Mouse (Mus musculus): Measurements from ENCODE around the gene Ldhd. TPM values are rescaled to one million over a fixed set of nuclear protein-coding genes. Genes with fewer than 3 reads are reported as not detected.
"Not testable (repeated sequence)": the region's sequence is repeated elsewhere in the genome, so short reads cannot be mapped to it uniquely, and the experiment has no call there.

Ldhd gene
- total RNA-seq (2021): 1 to 10 TPM; 9.1 to 9.3 TPM
- long read RNA-seq, experiment 1, transcript Ldhd-201 (11 exons, 2,273 nt): major isoform, 5 of 12 reads
- long read RNA-seq, experiment 1, partial matches to known transcripts: 3 of 12 reads
- long read RNA-seq, experiment 1, other reads (novel, unspliced or antisense): 1 of 12 reads
- long read RNA-seq, experiment 2, transcript Ldhd-201 (11 exons, 2,273 nt): major isoform, 5 of 10 reads
- long read RNA-seq, experiment 2, partial matches to known transcripts: 2 of 10 reads
- long read RNA-seq, experiment 2, other reads (novel, unspliced or antisense): 3 of 10 reads

DNA sequence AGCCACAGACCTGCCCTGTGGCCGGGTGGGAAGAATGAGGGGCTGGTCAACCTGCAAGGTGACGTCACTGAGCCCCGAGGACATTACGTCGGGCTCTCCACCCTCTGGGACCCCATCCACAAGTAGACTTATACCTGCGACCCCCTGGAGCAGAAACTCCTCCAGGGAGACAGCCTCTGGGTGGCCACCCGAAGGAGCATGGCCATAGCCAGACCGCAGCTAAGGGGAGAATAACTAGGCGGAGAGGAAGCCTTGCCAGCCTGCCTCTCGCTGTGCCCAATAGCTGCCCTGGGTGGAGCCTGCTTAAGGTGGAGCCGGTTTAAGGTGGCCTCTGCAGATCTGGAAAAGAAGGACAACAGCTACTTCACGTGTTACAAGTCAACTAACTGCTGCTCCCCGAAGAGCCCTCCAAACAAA, at the start of gene Ldhd:
Ldhd (minus strand) TSS at position 270 of the 417 bp plus-strand sequence.
- DNase-seq (ENCODE audit: low spot score in 2 of 2): peak; percentile 51 to 60

DNA sequence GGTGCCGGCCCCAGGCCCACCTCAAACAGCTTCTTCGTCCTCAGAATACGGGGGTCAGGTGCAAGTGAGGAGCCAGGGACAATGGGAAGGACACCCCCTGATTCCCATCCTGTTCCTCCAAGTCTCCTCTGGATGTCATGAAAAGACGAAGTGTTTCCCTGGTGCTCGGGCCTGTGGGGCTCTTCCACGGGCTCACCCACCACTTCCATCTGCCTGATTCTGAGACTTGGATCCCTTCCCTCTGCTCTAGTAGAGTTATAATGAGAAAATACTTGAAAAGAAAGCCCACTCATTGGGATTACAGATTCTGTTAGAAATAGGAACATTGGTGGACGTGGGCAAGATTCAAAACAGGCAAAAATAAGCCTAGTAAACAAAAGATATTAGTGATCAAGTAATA, 48.7 kb upstream of the Ldhd start:
- peak; percentile 35 to 52 for DNase-seq (ENCODE audit: low spot score in 2 of 2)

DNA sequence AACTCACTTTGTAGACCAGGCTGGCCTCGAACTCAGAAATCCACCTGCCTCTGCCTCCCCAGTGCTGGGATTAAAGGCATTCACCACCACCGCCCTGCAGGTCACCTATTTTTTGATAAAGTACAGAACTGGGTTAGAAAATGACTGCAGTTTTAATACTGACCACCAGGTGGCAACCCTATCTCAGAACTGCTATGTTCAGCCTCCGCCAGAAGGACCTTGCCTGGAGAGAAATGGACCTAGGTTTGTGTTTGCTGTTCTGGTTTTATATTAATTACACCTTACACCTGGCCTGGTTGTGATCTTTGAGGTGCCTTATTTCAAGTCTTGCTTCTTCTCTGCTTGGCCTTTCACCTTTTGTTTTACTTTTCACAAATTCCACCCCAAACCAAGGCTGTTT, 47.9 kb upstream of the Ldhd start:
- peak; percentile 52 to 76 for DNase-seq (ENCODE audit: low spot score in 2 of 2)

DNA sequence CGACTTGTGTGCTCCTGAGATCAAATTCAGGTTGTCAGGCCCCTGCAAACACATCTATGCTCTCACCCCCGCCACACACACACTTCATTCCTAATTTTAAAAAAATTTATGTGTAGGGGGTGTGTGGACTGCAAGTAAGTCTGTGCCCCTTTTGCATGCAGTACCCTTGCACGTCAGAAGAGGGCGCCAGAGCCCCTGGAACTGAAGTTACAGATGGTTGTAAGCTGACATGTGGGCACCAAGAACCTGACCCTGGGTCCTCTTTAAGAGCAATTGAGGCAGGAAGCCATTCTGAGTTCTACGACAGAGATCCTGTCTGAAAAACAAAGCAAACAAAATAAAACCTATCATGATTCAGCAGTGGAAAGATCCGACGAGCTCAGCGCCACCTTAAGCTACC, 46.1 kb upstream of the Ldhd start:
- no peak for DNase-seq (ENCODE audit: low spot score in 2 of 2)

DNA sequence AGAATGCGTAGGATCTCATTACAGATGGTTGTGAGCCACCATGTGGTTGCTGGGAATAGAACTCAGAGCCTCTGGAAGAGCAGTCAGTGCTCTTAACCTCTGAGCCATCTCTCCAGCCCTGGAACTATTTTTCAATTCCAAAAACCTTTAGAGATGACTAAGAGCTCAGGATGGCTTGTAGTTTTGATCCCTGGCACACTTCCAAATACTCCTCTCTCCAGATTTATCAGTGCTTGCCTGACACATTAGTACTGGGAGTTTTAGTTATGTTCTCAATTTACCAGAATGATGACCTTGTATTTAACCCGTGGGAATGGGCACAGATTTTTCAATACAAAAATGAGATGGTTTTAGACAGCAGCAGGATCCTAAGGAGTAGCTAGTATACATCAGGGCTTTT, 36.6 kb upstream of the Ldhd start:
- DNase-seq (ENCODE audit: low spot score in 2 of 2): no peak

DNA sequence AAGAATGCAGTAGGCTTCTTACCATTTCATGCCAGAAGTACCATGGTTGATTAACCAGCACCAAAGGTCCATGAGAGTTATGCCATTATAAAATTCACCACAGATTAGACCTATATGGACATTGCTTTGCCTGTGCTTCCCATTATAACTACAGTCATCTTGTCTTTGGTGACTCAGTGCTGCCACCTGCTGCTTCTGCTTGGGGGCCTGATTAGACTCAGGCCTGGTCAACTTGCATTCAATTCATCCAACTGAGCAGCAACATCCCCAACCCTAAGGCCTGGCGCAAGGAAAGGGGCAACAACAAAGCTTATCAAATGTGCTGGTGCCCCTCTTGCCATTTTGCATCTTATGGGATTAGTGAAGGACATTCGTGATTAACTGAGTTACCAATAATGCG, 32.3 kb upstream of the Ldhd start:
- peak; percentile 80 to 84 for DNase-seq (ENCODE audit: low spot score in 2 of 2)

DNA sequence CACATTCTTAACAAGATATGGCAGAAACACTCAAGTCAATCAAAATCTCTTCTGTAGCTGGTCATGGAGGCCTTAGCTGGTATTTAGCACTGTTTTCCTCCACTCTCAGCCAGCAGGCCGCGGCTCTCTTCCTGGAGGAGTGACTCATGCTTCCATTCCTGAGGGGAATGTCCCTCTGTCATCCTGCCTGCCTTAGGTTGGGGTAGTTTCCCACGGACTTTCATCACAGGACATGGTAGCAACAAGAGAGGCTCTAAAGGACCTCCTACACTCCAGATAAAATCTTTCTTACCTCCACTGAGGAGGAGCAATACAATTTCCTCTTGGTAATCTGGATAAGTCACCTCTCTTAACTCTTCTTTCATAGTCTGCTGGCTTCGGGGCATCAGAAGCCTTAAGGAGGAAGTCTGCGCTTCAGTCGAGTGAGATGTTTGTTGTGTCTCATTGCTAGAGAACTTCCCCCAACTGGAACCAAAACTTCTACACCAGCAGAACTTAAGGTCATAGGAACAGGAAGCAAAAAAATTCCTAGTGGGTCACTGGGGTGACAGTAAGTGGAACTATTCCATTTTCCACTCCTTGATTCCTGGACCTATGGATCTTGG, 28.7 kb upstream of the Ldhd start:
- DNase-seq (ENCODE audit: low spot score in 2 of 2): peak in 1 of 2 experiments; percentile 15

DNA sequence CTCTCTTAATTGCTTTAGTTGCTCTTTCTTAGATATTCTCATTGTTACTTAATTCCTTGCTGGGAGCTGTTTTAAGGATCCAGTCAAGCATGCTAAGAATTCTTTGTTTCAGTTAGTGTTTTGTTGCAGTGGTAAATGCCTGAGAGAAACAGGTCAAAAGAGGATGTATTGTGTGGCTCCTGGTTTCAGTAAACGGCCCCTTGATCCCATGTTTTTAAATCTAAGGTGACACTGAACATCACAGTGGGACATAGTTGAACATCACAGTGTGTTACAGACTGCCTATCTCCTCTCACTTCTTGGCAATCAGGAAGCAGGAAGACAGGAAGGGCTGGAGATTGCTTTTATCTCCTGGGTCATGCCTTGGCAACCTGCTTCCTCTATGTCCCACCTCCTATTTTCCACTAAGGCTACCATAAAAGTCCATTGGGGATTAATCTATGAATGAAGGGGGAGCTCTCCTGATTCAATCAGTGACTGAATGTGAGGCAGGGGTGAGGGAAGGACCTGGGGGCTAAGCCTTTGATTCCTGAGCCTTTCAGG, 27.2 kb upstream of the Ldhd start:
- DNase-seq (ENCODE audit: low spot score in 2 of 2): no peak

DNA sequence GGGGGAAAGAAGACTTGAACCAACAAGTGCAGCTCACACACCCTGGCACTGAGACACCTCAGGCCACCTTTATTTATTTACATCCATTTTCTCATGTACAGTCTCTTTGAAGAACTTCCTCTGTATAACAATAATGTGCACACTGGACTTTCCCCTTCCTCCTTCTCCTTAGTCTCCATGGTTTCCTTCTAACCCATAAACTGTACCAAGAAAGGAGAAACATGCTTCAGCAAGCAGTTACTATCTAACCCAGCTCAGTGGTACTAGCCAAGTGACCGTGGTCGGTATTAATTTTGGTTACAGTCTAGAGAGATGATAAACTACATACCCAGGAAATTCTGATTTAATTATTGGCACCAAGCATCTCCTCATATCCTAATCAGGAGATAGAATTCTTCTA, 23.4 kb upstream of the Ldhd start:
- no peak for DNase-seq (ENCODE audit: low spot score in 2 of 2)

DNA sequence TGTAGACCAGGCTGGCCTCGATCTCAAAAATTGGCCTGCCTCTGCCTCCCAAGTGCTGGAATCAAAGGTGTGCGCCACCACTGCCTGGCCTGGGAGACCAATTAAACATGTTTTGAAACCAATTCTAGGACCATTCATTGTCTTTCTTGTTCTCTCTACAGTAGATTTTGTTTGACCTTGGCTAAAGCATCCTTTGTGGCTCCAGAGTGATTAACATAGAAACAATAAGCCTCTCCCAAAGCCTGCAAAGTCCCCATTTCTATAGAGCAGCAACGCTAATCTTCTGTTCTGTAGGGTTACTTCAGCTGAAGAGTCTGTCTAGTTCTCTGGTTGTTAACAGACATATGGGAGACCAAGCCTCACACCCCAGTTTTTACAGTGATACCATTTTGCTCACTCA, 20.5 kb upstream of the Ldhd start:
- DNase-seq (ENCODE audit: low spot score in 2 of 2): no peak

DNA sequence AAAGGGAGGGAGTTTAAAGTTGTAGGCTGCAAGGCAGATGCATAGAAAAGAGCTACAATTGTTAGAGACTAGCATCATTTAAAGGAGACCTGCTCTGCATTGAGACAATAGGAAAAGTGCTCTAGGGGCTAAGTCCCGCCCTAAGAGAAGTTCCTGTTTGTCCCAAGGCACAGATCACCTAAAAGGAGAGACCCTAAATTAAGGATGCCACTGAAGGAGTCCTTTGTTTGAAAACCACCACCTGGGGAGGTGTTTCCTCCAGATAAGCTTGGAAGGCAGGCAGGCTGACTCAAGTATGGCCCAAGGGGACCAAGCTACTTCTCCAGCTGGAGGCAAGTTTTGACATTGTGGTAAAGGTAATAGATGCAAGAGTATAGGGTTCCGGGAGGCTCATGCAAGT, 18.7 kb upstream of the Ldhd start:
- no peak for DNase-seq (ENCODE audit: low spot score in 2 of 2)

DNA sequence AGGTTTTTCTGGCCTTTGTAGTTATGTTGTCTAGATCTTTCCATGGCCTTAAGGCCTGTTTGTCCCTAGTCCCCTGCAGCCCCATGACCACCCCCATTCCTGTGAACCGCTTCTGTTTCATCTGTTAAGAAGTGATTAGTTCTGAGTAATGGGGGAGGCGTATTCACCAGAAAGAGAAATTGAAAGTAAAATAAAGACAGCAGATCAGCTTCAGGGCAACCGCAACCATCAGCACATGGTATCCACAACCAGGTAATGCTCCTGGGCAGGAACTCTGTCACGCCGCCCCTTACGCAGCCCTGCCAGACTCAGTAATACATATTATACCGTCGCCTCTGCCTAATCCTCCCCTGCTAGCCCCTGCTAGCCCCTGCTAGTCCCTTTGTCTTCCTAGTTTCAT, 15.5 kb upstream of the Ldhd start:
- DNase-seq (ENCODE audit: low spot score in 2 of 2): no peak

DNA sequence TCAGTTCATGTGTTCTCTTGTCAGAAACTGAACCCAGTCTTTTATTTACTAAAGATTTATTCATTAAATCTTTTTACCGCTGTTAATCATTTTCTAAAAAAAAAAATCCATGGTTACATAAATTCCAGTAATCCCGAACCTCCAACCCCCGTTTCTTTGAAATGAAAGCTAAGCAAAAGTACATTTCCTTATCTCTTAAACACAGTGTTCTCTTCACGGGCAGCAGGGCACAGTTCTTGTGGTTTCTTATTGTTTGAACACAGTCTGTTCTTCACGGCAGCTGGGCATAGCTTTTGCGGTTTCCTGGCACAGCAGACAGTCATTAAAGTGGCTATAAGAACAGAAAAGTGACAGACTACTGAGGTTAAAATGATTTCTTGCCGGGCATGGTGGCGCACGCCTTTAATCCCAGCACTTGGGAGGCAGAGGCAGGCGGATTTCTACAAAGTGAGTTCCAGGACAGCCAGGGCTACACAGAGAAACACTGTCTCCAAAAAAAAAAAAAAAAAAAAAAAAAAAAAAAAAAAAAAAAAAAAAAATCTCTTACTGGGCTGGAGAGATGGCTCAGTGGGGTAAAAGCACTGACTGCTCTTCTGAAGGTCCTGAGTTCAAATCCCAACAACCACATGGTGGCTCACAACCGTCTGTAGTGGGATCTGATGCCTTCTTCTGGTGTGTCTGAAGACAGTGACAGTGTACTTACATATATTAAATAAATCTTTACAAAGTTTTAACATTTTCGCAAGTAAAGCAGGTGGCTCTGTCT, 14.3 kb upstream of the Ldhd start:
- not testable (repeated sequence) for DNase-seq (ENCODE audit: low spot score in 2 of 2)

DNA sequence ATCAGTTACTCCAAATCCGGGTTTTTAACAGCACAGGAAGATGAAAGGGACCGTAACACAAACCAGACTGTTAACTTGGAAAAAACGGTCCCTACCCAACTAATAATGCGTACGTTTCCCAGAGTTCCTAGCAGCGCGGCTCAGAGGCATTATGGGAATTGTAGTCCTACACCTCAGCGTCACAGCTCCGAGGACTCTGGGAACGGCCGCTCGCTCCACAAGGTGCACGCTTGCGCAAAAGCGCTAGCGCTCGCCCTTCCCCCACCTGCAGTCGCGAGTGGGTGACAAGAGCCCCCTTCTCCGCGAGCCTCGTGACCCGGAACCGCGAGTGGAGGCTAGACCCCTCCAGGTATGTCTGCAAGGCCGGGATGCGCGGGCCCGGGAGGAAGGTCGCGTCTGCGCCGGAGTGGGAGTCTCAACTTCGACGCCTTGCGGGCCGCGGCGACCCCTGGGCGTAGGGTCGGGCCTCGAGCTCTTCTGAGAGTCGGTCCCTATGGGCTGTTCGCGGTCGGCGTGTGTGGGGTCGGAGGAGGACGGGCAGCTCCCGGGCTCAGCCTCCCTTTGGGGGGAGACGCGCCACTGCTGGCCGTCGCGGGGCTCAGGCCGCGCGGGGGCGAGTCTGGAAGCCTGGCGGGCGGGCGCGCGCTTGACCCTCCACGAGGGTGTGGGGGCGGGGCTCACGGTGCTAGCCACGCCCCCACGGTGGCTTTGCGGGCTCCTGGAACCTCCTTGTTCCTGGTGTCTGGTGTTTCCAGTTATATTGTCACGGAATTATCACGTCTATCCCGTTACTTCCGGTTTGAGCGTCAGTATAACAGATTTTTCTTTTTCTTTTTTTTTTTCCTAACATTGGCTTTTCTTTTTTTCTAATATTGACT, 13.3 kb upstream of the Ldhd start, which contains the start of gene Zfp1:
Zfp1 (plus strand) TSS at position 138 of the 878 bp plus-strand sequence.
- DNase-seq (ENCODE audit: low spot score in 2 of 2): peak; percentile 92

DNA sequence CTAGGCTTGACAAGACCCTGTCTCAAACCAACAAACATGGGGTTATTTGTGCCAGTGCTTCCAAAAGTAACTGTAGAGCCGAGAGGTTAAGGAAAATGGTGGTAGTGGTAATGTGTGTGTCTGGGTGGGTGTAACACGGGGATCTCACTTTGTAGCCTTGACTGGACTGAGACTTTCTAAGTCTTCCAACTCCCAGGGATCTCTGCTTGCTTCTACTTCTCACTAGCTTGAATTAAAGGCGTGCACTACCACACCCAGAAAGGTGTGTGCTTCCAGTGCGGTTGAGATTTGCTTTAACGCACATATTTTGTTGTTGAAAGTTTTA, 12.7 kb upstream of the Ldhd start:
- DNase-seq (ENCODE audit: low spot score in 2 of 2): no peak

DNA sequence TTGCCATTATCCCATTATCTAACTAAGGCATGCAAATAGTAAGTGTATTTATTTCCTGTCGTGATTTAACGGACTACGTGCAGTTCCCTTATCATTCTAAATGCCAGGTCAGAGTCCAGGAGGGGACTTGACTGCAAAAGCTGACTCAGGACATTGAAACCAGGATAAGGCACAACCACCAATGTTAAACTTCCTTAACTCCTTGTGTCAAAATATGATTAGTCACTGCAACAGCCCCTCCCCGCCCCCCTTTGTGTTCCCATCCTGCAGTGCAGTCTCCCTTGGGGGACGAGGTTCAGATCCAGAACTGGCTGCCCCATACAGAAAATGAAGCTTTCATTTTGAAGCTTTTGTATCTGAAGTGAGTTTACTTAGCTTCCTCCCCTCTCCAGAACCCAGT, 12.3 kb upstream of the Ldhd start:
- DNase-seq (ENCODE audit: low spot score in 2 of 2): no peak

DNA sequence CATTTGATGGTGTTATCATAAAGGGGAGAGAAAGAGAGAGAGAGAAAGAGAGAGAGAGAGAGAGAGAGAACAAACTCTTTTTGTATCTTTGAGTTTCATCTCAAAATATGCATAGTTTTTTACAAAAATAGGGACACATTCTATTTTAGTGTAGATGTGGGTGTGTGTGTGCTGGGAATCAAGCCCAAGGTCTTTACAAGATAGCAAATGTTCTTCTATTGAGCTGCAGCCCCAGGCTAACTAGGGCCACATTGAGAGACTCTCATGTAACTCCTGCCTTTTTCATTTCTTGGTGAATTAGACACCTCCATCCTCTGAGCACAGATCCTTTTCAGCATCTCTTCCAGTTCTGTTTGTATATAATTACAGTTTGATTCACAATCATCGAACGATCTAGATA, 10.9 kb upstream of the Ldhd start:
- DNase-seq (ENCODE audit: low spot score in 2 of 2): no peak

DNA sequence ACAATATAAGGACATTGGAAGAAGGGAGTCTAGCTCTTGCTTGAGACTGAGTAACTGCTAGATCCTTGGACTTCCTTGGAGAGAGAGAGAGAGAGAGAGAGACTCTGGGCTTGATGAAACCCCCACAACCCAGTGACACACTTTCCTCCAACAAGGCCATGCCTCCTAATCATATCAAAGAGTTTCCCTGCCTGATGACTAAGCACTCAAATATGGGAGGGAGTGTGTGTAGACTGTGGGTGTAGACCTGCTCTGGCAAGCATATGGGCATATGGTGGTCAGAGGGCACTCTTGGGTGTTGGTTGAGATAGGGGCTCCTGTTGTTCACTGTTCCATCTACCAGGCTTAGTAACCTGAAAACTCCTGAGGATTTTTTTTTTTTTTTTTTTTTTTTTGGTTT, 7.9 kb upstream of the Ldhd start:
- no peak for DNase-seq (ENCODE audit: low spot score in 2 of 2)

DNA sequence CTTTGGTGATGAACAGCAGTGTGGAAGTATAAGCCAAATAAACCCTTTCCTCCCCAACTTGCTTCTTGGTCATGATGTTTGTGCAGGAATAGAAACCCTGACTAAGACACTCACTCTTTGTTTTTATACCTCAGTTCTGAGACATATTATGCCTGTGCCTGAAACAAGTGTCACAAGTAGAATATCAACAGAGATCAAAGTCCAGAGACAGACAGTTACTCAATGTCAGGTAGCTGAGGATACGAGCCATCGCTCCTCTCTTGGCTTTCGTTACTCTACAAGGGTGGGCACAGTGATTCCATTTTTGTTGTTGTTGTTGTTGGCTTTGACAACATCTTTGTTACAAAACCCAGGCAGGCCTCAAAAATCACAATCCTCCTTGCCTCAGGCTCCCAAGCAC, 2.8 kb upstream of the Ldhd start:
- DNase-seq (ENCODE audit: low spot score in 2 of 2): no peak

DNA sequence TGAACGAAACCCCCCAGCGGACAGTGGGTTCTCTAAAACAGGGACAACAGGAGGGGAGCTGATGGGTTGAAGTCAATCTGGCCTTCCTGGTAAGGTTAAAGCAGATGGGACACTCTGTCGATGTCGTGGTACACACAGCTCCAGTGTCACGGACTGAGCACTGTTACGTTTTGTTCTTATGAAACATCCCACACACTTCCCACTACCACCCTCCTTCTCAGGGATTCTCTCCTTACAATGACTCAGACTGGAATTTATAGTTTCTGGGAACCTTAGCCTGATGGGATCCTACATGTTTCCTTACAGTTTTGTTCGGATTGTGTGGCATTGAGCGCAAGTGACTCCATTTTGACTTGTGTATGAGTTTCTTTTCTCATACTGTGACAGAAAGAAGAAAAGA, 1.4 kb upstream of the Ldhd start:
- DNase-seq (ENCODE audit: low spot score in 2 of 2): no peak

DNA sequence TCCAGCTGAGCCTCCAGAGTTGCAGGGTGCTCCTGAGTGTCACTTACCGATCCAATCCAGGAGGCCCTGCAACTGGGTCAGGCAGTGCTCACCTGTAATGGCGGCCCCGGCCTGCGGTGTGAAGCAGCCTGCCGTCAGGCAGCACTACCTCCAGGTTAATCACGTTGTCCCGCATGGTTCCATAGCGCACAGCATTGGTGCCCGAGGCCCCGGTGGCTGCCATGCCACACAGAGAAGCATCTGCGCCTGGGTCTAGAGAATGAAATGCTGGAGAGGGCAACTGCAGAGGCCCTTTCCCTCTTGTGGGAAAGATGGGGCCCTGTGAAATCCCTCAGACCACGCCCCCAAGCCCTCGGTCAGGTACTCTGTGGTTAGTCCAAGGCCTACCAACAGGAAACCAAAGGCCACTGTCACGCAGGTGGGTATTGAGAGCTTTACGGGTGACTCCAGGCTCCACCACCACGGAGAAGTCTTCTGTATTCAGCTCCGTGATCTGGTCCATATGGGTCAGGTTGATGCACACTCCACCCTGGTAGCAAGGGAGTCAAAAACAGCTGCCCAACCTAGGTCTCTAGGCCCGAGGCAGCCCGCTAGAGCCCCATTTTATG, 1.2 kb downstream of the Ldhd start:
- DNase-seq (ENCODE audit: low spot score in 2 of 2): no peak

Data from left cerebral cortex, adult 18-20 months (tissue).